Mouse (Mus musculus): ENCODE results near the gene Gm17606. TPM values are rescaled to one million over a fixed set of nuclear protein-coding genes. Genes with fewer than 3 reads are reported as not detected.

Gm17606 gene
- polyA plus RNA-seq (2015; fragmentation: Nextera tagmentation; extraction: Ambion mirVana): not detected in 2 replicates

DNA sequence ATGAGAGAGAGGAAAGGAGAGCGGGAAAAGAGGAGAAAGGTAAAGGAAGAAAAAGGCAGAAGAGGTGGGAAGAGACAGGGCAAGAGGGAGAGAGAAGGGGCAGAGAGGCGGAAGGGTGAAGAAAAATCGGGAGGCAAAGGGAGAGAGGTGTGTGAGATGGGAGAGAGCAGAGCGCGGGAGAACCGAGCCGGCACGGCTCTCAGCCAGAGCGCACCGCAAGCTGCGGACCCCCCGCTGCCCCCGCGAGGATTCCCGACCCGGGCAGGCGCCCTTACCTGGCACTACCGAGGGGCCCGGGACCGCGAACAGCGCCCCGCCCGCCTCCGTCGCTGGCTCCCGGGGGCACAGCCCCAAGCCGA lies at the start of gene Gm17606:
TSS of gene Gm17606 (plus strand) at position 7 of the 359 bp plus-strand sequence.
- H3K27me3 ChIP-seq: peaks cover 22% of the 10 kb centered on the region
- peak within 1 kb of the TSS; percentile 99 for H3K4me2 ChIP-seq
- no peaks in the 10 kb centered on the region for H3K9me3 ChIP-seq (replicated peaks)
- H3K36me3 ChIP-seq (replicated peaks): peaks cover 41% of the 10 kb centered on the region
- ATAC-seq (ENCODE audit: insufficient read depth): no peak
- H3K27ac ChIP-seq (replicated peaks): peak within 1 kb of the TSS; percentile 72
- H3K9ac ChIP-seq: peak within 1 kb of the TSS; percentile 69
- 2% methylated on average over 28 of the region's 28 CpGs for WGBS (ENCODE audit: insufficient replicate concordance)
- peaks cover 15% of the 10 kb centered on the region for H3K4me1 ChIP-seq (replicated peaks)
- H3K4me3 ChIP-seq (replicated peaks): peak within 1 kb of the TSS; percentile 72

DNA sequence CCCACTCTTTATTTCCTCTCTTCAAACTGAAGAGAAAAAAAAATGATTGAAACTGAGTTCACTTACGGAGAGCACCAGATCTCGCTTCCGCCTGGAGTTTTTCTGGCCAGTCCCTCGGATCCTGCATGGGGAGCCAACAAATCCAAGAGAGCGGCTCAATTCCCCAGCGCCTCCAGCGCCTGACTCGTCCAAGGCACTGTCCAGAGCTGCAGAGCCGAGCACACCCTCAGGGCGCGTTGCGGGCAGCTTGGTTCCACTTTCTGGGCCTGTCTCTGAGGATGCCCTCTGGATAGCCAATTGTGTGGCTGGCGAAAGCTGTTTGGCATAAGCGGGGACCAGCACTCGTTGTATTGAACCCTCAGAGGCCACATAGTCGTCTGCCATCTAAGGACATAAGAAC lies 49.7 kb upstream of the Gm17606 start:
- peaks cover 13% of the 10 kb centered on the region for H3K36me3 ChIP-seq (replicated peaks)
- H3K27me3 ChIP-seq: no peaks in the 10 kb centered on the region
- no peak overlapping the region for H3K27ac ChIP-seq (replicated peaks)
- no peak overlapping the region for H3K9ac ChIP-seq
- H3K4me3 ChIP-seq (replicated peaks): no peak overlapping the region
- no peak for ATAC-seq (ENCODE audit: insufficient read depth)
- H3K4me2 ChIP-seq: no peak overlapping the region
- H3K4me1 ChIP-seq (replicated peaks): peaks cover 11% of the 10 kb centered on the region; the same call in 1 of the 2 replicates
- no peaks in the 10 kb centered on the region for H3K9me3 ChIP-seq (replicated peaks)
- 85% methylated on average over 16 of the region's 16 CpGs for WGBS (ENCODE audit: insufficient replicate concordance)

GRCm38 (mm10) chr14:54592319-54592934 lies 48.3 kb upstream of the Gm17606 start:
- no peaks in the 10 kb centered on the region for H3K27me3 ChIP-seq
- WGBS (ENCODE audit: insufficient replicate concordance): 30% methylated on average over 10 of the region's 10 CpGs
- H3K4me1 ChIP-seq (replicated peaks): peaks cover 11% of the 10 kb centered on the region; the same call in 1 of the 2 replicates
- peaks cover 13% of the 10 kb centered on the region for H3K36me3 ChIP-seq (replicated peaks)
- no peak overlapping the region for H3K4me3 ChIP-seq (replicated peaks)
- H3K9me3 ChIP-seq (replicated peaks): no peaks in the 10 kb centered on the region
- H3K4me2 ChIP-seq: no peak overlapping the region
- H3K9ac ChIP-seq: no peak overlapping the region
- no peak for ATAC-seq (ENCODE audit: insufficient read depth)
- 0 out of 2 replicates have a peak overlapping the region, but pooled peaks have one; percentile 12 for H3K27ac ChIP-seq (replicated peaks)

GRCm38 (mm10) chr14:54594055-54594454 lies 46.7 kb upstream of the Gm17606 start:
- Histone ChIP-seq H3K27me3 (no peaks in the 10 kb centered on the region), H3K4me3 (replicated peaks) (no peak overlapping the region), H3K4me2 (no peak overlapping the region), H3K9me3 (replicated peaks) (no peaks in the 10 kb centered on the region), H3K27ac (replicated peaks) (no peak overlapping the region), H3K4me1 (replicated peaks) (peaks cover 11% of the 10 kb centered on the region; the same call in 1 of the 2 replicates), H3K9ac (no peak overlapping the region), H3K36me3 (replicated peaks) (peaks cover 13% of the 10 kb centered on the region)
- WGBS (ENCODE audit: insufficient replicate concordance): 74% methylated on average over 3 of the region's 3 CpGs
- ATAC-seq (ENCODE audit: insufficient read depth): no peak

GRCm38 (mm10) chr14:54594631-54595414 lies 45.9 kb upstream of the Gm17606 start:
- ATAC-seq (ENCODE audit: insufficient read depth): no peak
- 72% methylated on average over 28 of the region's 28 CpGs for WGBS (ENCODE audit: insufficient replicate concordance)
- Histone ChIP-seq H3K4me1 (replicated peaks) (peaks cover 11% of the 10 kb centered on the region; the same call in 1 of the 2 replicates), H3K9me3 (replicated peaks) (no peaks in the 10 kb centered on the region), H3K4me2 (no peak overlapping the region), H3K27me3 (no peaks in the 10 kb centered on the region), H3K9ac (no peak overlapping the region), H3K36me3 (replicated peaks) (peaks cover 13% of the 10 kb centered on the region), H3K27ac (replicated peaks) (no peak overlapping the region), H3K4me3 (replicated peaks) (no peak overlapping the region)

DNA sequence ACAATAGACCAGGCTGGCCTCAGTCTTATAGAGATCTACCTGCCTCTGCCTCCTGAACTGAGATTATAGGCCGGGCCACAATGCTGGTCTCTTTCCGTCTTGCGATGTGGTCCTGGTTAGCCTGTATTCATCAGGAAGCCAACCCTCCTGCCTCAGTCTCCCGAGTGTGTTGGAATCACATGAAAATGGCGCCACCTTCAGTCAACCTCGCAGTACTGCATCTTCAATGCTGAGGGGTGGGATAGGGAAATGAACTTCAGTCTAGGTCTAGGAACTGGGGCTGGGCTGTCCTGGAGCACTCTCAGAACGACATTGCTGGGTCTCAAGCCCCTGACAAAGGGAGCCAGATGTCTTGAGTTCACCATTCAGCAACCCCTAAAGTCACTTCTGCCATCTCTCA lies 43.7 kb upstream of the Gm17606 start:
- no peak for ATAC-seq (ENCODE audit: insufficient read depth)
- Histone ChIP-seq H3K4me2 (no peak overlapping the region), H3K27me3 (no peaks in the 10 kb centered on the region), H3K9me3 (replicated peaks) (no peaks in the 10 kb centered on the region), H3K36me3 (replicated peaks) (peaks cover 13% of the 10 kb centered on the region), H3K4me3 (replicated peaks) (no peak overlapping the region), H3K9ac (no peak overlapping the region), H3K4me1 (replicated peaks) (peaks cover 12% of the 10 kb centered on the region), H3K27ac (replicated peaks) (no peak overlapping the region)
- 57% methylated on average over 7 of the region's 7 CpGs for WGBS (ENCODE audit: insufficient replicate concordance)

- no peak overlapping the region for H3K9ac ChIP-seq
- H3K36me3 ChIP-seq (replicated peaks): no peaks in the 10 kb centered on the region
- H3K4me1 ChIP-seq (replicated peaks): peaks cover 40% of the 10 kb centered on the region
- no peak overlapping the region for H3K4me3 ChIP-seq (replicated peaks)
- H3K9me3 ChIP-seq (replicated peaks): no peaks in the 10 kb centered on the region
- no peak overlapping the region for H3K4me2 ChIP-seq
- no peaks in the 10 kb centered on the region for H3K27me3 ChIP-seq
- ATAC-seq (ENCODE audit: insufficient read depth): no peak
- H3K27ac ChIP-seq (replicated peaks): peak overlapping the region; percentile 97
- 48% methylated on average over 2 of the region's 2 CpGs for WGBS (ENCODE audit: insufficient replicate concordance)
Observed at GRCm38 (mm10) chr14:54601601-54602000, 39.2 kb upstream of the Gm17606 start.

GRCm38 (mm10) chr14:54602613-54603012 lies 38.1 kb upstream of the Gm17606 start:
- WGBS (ENCODE audit: insufficient replicate concordance): 25% methylated on average over 4 of the region's 4 CpGs
- Histone ChIP-seq H3K36me3 (replicated peaks) (no peaks in the 10 kb centered on the region), H3K9ac (peak overlapping the region; percentile 91), H3K4me3 (replicated peaks) (peak overlapping the region; percentile 86), H3K9me3 (replicated peaks) (no peaks in the 10 kb centered on the region), H3K27ac (replicated peaks) (peak overlapping the region; percentile 97), H3K4me2 (peak overlapping the region; percentile 94), H3K4me1 (replicated peaks) (peaks cover 40% of the 10 kb centered on the region), H3K27me3 (no peaks in the 10 kb centered on the region)
- no peak for ATAC-seq (ENCODE audit: insufficient read depth)

- Histone ChIP-seq H3K4me2 (peak overlapping the region; percentile 94), H3K27ac (replicated peaks) (peak overlapping the region; percentile 97), H3K9ac (peak overlapping the region; percentile 91), H3K4me3 (replicated peaks) (peak overlapping the region; percentile 86), H3K27me3 (no peaks in the 10 kb centered on the region), H3K9me3 (replicated peaks) (no peaks in the 10 kb centered on the region), H3K4me1 (replicated peaks) (peaks cover 40% of the 10 kb centered on the region), H3K36me3 (replicated peaks) (no peaks in the 10 kb centered on the region)
- under 1% methylated on average over 46 of the region's 46 CpGs for WGBS (ENCODE audit: insufficient replicate concordance)
- ATAC-seq (ENCODE audit: insufficient read depth): peak; percentile 99
Observed at GRCm38 (mm10) chr14:54603038-54603654, 37.6 kb upstream of the Gm17606 start.

DNA sequence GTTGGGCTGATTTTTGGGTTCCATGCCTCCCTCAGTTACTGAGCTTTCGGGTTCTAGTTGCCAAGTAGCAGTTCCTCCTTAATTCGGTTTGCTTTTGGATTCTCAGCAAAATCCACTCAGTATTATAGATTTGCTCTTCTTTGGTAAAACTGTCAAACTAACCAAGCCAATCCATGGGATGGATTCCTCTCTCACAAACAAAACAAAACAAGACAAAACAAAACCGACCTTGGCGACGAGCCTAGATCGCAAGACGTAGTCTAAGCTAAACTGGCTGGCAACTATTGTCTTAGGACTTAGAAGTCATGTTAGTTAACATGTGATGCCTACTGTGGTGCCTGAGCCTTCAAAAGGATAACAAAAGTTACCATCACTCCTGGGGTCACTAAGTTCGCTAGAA lies 37.1 kb upstream of the Gm17606 start:
- no peaks in the 10 kb centered on the region for H3K9me3 ChIP-seq (replicated peaks)
- H3K27ac ChIP-seq (replicated peaks): peak overlapping the region; percentile 97
- H3K4me1 ChIP-seq (replicated peaks): peaks cover 40% of the 10 kb centered on the region
- no peaks in the 10 kb centered on the region for H3K36me3 ChIP-seq (replicated peaks)
- no peak overlapping the region for H3K9ac ChIP-seq
- 79% methylated on average over 8 of the region's 8 CpGs for WGBS (ENCODE audit: insufficient replicate concordance)
- ATAC-seq (ENCODE audit: insufficient read depth): no peak
- H3K27me3 ChIP-seq: no peaks in the 10 kb centered on the region
- peak overlapping the region; percentile 94 for H3K4me2 ChIP-seq
- peak overlapping the region; percentile 86 for H3K4me3 ChIP-seq (replicated peaks)

DNA sequence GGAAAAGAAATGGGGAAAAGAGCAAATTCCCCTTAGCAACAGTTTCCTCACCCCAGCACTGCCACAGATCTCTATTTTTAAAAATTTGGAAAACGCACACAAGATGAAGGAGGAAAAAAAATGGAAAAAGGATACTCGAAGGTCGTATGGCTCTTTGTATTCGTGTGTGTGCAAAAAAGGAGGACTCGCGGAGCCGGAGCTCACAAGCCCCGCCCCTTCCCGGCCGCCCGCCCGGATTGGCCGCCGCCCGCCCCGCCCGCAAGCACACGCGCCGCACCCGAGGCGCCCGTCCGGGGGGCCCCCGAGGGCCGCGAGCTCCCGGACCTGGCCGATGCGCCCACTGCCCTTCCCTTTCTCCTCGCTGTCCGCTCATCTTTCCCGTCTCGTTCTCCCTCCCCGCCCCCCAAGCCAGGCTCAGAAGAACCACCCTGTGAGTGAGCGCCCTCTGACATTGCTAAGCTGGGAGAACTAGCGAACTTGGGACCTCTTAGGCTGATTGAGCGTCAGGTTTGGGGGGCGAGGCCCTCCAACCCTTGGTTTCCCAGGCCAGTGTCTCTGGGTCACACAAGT lies 34.9 kb upstream of the Gm17606 start, which contains the start of gene 4931414P19Rik:
TSS of gene 4931414P19Rik (minus strand) at position 242 of the 570 bp plus-strand sequence.
- Histone ChIP-seq H3K27ac (replicated peaks) (peak within 1 kb of the TSS; percentile 86), H3K9me3 (replicated peaks) (no peaks in the 10 kb centered on the region), H3K4me3 (replicated peaks) (peak within 1 kb of the TSS; percentile 71), H3K4me2 (peak within 1 kb of the TSS; percentile 94), H3K9ac (peak within 1 kb of the TSS; percentile 75), H3K27me3 (no peaks in the 10 kb centered on the region), H3K36me3 (replicated peaks) (0 out of 2 replicates have a peak, but pooled peaks cover 4% of the 10 kb centered on the region), H3K4me1 (replicated peaks) (peaks cover 40% of the 10 kb centered on the region)
- peak; percentile 31 for ATAC-seq (ENCODE audit: insufficient read depth)
- WGBS (ENCODE audit: insufficient replicate concordance): under 1% methylated on average over 39 of the region's 39 CpGs
